Mouse (Mus musculus) urinary bladder, postnatal 36 days (tissue): Measurements from ENCODE around the gene Tmem161b.
"Not testable (repeated sequence)": the region's sequence is repeated elsewhere in the genome, so short reads cannot be mapped to it uniquely, and the experiment has no call there.

ENCODE experiments used
- DNase-seq, 2 experiments: peaks; one replicate each; pipeline ENCODE4 v3.0.0; 2022; ENCODE audit warnings: low spot score in 2 of 2, mixed read lengths in 1 of 2

The Tmem161b gene

DNA sequence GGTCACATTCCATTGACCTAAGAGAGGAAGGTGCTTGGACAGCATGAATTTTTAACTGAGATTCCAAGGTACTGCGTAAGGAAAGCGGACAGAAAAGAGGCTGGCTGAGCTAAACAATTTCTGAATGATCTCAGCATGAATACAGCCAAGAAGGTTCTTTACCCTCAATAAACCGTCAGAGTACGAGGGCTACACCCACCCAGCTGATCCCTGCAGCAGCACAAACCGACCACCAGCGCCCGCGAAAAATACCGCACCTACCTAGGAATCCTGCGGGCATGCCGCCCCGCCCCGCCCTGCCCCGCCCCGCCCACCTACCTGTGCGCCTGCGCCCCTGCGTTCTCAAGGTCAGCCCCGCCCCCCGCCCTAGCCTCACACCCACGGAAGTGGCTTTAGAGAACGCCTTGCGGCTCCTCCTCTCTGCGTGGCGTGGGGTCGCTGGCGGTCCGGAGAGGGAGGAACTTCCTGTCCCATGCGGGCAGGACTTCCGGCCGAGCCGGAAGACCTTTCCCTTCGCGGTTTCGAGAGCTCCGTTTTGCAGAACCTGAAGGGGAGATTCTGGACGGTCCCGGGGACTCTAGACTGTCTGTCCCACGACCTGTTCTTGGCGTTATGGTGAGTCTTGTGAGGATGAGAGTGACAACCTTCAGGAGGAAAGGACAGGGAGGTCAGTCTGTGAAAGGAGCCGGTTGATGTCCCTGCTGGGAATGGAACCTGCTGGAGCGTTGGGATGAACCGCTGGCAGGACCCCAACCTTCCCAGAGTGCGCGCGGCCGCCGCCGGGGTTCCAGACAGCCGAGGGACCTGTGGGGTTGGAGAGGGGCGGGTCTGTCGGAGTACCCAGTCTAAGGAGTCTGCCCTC is at the start of gene Tmem161b:
Gene Tmem161b, plus strand, starts transcription at position 477 of the 862 bp plus-strand sequence.
- peak; percentile 83 to 90 for DNase-seq

DNA sequence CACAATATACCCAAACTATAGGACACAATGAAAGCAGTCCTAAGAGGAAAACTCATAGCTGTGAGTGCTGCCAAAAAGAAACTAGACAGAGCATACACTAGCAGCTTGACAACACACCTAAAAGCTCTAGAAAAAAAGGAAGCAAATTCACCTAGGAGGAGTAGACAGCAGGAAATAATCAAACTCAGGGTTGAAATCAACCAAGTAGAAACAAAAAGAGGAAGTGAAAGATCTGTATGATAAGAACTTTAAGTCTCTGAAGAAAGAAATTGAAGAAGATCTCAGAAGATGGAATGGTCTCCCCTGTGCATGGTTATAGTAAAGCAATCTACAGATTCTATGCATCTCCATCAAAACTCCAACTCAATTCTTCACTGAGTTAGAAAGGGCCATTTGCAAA is 36.3 kb upstream of the Tmem161b start:
- not testable (repeated sequence) for DNase-seq

- no peak for DNase-seq
These were observed 29.4 kb upstream of the Tmem161b start for GRCm38 (mm10) chr13:84192723-84193122.

GRCm38 (mm10) chr13:84222682-84222992 is 541 bp downstream of the Tmem161b start:
- DNase-seq: no peak

- DNase-seq: no peak
These were observed 922 bp downstream of the Tmem161b start for GRCm38 (mm10) chr13:84223018-84223417.

- no peak for DNase-seq
These were observed 11.9 kb downstream of the Tmem161b start for GRCm38 (mm10) chr13:84234019-84234418.

GRCm38 (mm10) chr13:84236768-84237167 is 14.7 kb downstream of the Tmem161b start:
- DNase-seq: no peak

- DNase-seq: no peak
These were observed 16.1 kb downstream of the Tmem161b start for GRCm38 (mm10) chr13:84238184-84238583.

GRCm38 (mm10) chr13:84248065-84248464 is 26.0 kb downstream of the Tmem161b start:
- no peak for DNase-seq

DNA sequence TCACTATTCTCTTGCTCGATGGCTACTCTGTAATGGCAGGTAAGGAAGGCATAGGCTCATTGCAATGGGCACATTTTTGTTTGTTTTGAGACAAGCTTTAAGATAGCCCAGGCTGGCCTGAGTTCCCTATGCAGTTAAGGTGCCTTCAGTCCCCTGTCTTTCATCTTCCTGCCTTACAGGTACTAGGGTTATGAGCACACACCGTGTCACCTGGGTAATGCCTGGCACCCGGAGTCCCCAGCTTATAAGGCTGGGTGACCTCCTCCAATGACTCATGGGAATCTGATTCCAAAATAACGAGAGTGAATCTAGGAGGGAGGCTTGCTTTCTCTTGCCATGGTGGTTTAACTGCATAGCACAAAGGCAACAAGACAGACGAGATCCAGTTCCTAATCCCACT is 29.2 kb downstream of the Tmem161b start:
- DNase-seq: no peak

GRCm38 (mm10) chr13:84255047-84255446 is 33.0 kb downstream of the Tmem161b start:
- DNase-seq: no peak

GRCm38 (mm10) chr13:84264418-84264817 is 42.3 kb downstream of the Tmem161b start:
- not testable (repeated sequence) for DNase-seq

DNA sequence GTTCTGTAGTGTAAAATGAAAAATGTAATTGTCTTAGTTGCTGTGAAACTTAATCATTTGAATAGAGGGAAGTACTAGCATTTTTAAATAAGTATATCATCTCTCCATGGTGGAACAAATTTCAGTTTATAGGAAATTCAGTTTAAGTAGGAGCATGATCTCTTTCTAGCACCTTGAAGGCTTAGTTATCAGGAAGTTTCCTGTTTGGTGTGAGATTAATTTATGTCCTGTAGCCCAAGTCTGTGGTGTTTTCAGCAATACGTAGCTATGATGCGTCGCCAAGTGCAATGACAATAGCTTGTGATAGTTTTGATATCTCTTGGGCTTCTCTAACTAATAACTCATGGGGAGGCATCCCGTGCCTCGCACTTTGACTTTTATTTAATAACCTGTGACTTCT is 54.1 kb downstream of the Tmem161b start:
- no peak for DNase-seq

DNA sequence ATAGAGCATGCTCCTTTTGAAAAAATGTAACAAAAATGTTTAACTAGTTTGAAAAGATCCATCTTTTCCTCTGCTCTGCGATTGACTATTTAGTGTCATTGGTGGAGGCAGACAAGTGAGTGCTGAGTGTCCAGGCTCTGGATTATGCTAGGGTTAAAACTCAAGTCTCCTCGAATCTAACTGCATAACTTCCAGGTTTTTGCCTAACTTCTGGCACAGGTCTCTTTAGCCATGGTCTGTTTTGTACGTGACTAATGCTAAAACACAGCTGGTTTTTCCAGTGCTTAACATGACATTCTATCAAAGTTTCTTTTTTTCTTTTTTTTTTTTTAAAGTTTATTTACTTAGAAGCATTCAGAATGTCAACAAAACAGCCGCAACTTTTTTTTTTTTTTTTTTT is 58.3 kb downstream of the Tmem161b start:
- DNase-seq: no peak

DNA sequence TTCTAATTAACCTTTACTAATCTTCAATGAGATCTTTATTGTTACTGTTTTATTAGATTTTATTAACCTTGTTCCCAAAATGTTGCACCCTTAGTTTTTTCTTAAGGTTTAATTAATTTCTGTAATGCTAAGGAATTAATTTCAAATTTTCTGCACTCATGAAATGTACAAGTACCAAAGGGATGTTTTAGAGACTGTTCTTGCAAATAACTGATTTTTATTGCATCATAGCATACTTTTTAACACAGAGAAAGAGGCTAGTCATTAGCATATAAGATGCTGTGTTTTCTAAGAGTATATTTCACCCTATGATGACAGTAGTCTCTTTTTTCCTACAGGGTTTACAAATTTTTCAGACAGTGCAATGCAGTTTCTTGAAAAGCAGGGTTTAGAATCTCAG is 60.9 kb downstream of the Tmem161b start:
- DNase-seq: no peak

- DNase-seq: no peak
These were observed 62.9 kb downstream of the Tmem161b start for GRCm38 (mm10) chr13:84284764-84285558.

DNA sequence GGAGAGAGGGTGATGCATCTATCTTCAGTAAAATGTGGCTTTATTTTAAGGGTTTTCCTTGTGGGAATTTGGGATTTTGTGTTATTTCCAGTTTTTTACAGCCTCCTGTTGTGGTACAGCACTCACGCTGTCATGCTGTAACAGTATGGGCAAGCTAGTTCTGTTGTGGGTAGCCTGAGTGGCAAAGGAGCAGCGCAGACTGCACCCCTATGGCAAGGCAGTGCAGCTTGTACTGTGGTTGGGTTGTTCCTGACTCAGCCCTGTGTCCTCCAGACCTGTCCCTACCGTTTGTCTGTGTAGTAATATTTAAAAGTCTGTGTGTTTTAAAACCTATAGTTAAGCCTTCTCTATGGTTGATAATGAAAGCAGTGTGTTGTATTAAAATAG is 63.5 kb downstream of the Tmem161b start:
- DNase-seq: no peak

GRCm38 (mm10) chr13:84299445-84300053 is 77.5 kb downstream of the Tmem161b start:
- DNase-seq: no peak

- no peak for DNase-seq
These were observed 121.2 kb downstream of the Tmem161b start for GRCm38 (mm10) chr13:84343272-84343671.

GRCm38 (mm10) chr13:84343691-84344495 is 121.8 kb downstream of the Tmem161b start:
- DNase-seq: no peak

DNA sequence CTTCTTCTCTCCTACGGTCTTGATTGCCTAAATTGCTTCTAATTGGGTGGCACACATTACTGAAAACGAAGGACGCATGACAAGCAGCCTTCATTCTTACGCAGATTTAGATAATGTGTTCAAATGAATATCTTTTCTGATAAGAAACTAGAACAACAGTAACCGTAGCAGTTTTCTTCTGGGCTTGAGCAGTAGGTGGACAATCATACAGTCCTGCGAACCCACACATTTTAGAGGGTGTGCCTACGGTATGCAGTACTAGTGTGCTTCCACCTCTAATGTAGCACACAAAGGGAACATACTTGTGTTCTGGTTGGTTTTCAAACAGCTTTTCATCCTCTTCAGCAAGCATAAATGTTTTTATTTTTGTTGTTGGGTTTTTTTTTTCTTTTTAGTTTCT is 122.6 kb downstream of the Tmem161b start:
- DNase-seq: no peak

GRCm38 (mm10) chr13:84345114-84345513 is 123.0 kb downstream of the Tmem161b start:
- DNase-seq: no peak
